Mouse (Mus musculus) limb, embryonic 13.5 days (tissue): ENCODE data around the gene Tmem115. TPM values are rescaled to one million over a fixed set of nuclear protein-coding genes. Genes with fewer than 3 reads are reported as not detected.
A peak's percentile ranks its signal among the peaks of the same experiment; 100 is the strongest.

Source experiments
- ATAC-seq: fragments of 200-750 bp; cut with Nextera tagmentation; 2 replicates; pipeline ENCODE4 v1.8.0; 2017; ENCODE audit warnings: low read depth, moderate number of reproducible peaks, moderate TSS enrichment; ENCODE audit not compliant: low FRiP score
- H3K27ac ChIP-seq: fragments of 300-500 bp; sonication (generic); 2 replicates; pipeline ENCODE4 v1.5.1; 2015; ENCODE audit warnings: inconsistent platforms, mild to moderate bottlenecking, moderate library complexity
- H3K27me3 ChIP-seq: fragments of 300-500 bp; sonication (generic); 2 replicates; pipeline ENCODE4 v1.6.1; 2015; ENCODE audit warnings: mild to moderate bottlenecking, inconsistent platforms
- H3K36me3 ChIP-seq: fragments of 300-500 bp; sonication (generic); 2 replicates; pipeline ENCODE4 v1.6.1; 2015; ENCODE audit warnings: inconsistent platforms, mild to moderate bottlenecking, moderate library complexity
- H3K4me1 ChIP-seq: fragments of 300-500 bp; sonication (generic); 2 replicates; pipeline ENCODE4 v1.6.1; 2015; ENCODE audit warnings: inconsistent platforms
- H3K4me2 ChIP-seq: fragments of 300-500 bp; sonication (generic); replicated peaks from 2 replicates; pipeline ENCODE4 v1.6.1; 2015; ENCODE audit warnings: inconsistent platforms, mild to moderate bottlenecking, moderate library complexity
- H3K4me3 ChIP-seq: fragments of 300-500 bp; sonication (generic); 2 replicates; pipeline ENCODE4 v1.5.1; 2015; ENCODE audit warnings: moderate library complexity, mild to moderate bottlenecking, inconsistent platforms
- H3K9ac ChIP-seq: fragments of 300-500 bp; sonication (generic); 2 replicates; pipeline ENCODE4 v1.6.1; 2015; ENCODE audit warnings: mild to moderate bottlenecking, inconsistent platforms
- H3K9me3 ChIP-seq: fragments of 300-500 bp; sonication (generic); 2 replicates; pipeline ENCODE4 v1.6.1; 2016; ENCODE audit warnings: inconsistent platforms
- WGBS: fragments of 180-500 bp; shearing (Covaris S2); methylation state at CpG from one replicate; pipeline ENCODE4 v1.1.7; 2015; 5-methylcytosine and 5-hydroxymethylcytosine counted together
- polyA plus RNA-seq: library from polyadenylated mRNA; unstranded; fragments of >200 nt; fragmentation: Nextera tagmentation; extraction: Ambion mirVana; gene quantifications from 2 replicates; pipeline ENCODE4 v1.2.1, GENCODE M21; 2015

The Tmem115 gene
- polyA plus RNA-seq, 1 experiment from 2014 or later = 47.8 TPM

DNA sequence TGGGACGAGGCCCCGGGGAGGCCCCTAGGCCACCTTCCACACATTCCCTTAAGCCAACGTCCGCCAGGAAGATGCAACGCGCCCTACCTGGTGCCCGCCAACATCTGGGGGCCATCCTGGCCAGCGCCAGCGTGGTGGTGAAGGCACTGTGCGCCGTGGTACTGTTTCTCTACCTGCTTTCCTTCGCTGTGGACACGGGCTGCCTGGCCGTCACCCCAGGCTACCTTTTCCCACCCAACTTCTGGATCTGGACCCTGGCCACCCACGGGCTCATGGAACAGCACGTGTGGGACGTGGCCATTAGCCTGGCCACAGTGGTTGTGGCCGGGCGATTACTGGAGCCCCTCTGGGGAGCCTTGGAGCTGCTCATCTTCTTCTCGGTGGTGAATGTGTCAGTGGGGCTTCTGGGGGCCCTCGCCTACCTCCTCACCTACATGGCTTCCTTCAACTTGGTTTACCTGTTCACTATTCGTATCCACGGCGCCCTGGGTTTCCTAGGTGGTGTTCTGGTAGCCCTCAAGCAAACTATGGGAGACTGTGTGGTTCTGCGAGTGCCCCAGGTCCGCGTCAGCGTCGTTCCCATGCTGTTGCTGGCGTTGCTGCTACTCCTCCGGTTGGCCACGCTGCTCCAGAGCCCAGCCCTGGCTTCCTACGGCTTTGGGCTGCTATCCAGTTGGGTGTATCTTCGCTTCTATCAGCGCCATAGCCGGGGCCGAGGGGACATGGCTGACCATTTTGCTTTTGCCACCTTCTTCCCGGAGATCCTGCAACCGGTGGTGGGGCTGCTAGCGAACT lies 860 bp downstream of the Tmem115 start:
- no peak for ATAC-seq
- H3K4me1 ChIP-seq = peaks cover 29% of the 10 kb centered on the region
- H3K27me3 ChIP-seq = peaks cover 4% of the 10 kb centered on the region
- peak overlapping the region; percentile 94 for H3K9ac ChIP-seq
- peak overlapping the region; percentile 94 for H3K4me3 ChIP-seq
- WGBS = 1% methylated on average over 40 of the region's 40 CpGs
- peak overlapping the region; percentile 75 for H3K27ac ChIP-seq
- H3K4me2 ChIP-seq = peak overlapping the region; percentile 99
- no peaks in the 10 kb centered on the region for H3K9me3 ChIP-seq
- H3K36me3 ChIP-seq = peaks cover 32% of the 10 kb centered on the region

GRCm38 (mm10) chr9:107538231-107538630 lies 4.5 kb downstream of the Tmem115 start:
- no peaks in the 10 kb centered on the region for H3K27me3 ChIP-seq
- peaks cover 47% of the 10 kb centered on the region for H3K4me1 ChIP-seq
- 89% methylated on average over 7 of the region's 7 CpGs for WGBS
- H3K4me3 ChIP-seq = no peak overlapping the region
- no peak overlapping the region for H3K9ac ChIP-seq
- no peaks in the 10 kb centered on the region for H3K9me3 ChIP-seq
- H3K27ac ChIP-seq = no peak overlapping the region
- H3K36me3 ChIP-seq = peaks cover 38% of the 10 kb centered on the region
- no peak for ATAC-seq
- no peak overlapping the region for H3K4me2 ChIP-seq

DNA sequence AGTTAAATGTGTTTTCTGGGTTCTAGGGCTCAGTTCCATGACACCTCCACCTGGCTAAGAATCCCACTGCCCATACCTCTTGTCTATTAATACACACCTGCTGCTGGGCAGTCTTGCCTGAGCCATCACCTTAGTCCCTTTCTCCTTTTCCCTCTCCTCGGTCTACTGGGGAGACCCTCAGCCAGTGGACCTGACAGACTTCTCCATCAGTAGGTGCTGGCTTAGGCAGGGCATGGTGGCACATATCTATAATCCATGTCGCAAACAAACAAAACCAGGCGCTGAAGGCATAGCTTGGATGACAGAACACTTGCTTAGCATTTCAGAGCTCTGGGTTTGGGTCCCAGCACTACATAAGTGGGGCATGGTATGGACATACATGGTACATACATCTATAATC lies 5.0 kb downstream of the Tmem115 start:
- WGBS = 94% methylated on average over 3 of the region's 3 CpGs
- ATAC-seq = no peak
- H3K4me3 ChIP-seq = no peak overlapping the region
- peaks cover 43% of the 10 kb centered on the region for H3K36me3 ChIP-seq
- H3K9me3 ChIP-seq = no peaks in the 10 kb centered on the region
- no peaks in the 10 kb centered on the region for H3K27me3 ChIP-seq
- no peak overlapping the region for H3K27ac ChIP-seq
- no peak overlapping the region for H3K4me2 ChIP-seq
- peaks cover 47% of the 10 kb centered on the region for H3K4me1 ChIP-seq
- no peak overlapping the region for H3K9ac ChIP-seq

DNA sequence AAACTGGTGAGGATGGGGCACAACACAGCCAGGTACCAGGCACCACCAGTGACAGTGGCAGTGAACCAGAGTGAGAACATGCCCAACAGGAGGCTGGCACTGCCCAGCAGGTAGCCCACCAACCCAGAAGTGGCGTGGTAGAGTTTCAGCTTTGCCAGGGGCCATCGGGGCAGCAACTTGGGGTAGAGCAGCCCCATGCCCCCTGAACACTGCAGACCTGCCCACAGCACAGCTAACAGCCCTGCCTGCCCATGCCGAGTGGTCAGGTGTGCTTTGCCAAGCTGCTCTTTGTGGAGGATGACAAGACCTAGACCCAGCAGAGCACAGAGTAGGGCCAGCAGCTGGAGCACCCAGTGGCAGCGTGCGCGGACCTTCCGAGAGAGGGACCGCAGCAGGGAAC lies 6.2 kb downstream of the Tmem115 start:
- H3K36me3 ChIP-seq = peaks cover 55% of the 10 kb centered on the region
- H3K4me2 ChIP-seq = no peak overlapping the region
- no peak overlapping the region for H3K9ac ChIP-seq
- no peaks in the 10 kb centered on the region for H3K9me3 ChIP-seq
- no peaks in the 10 kb centered on the region for H3K27me3 ChIP-seq
- WGBS = 94% methylated on average over 8 of the region's 8 CpGs
- H3K27ac ChIP-seq = no peak overlapping the region
- peaks cover 46% of the 10 kb centered on the region for H3K4me1 ChIP-seq
- ATAC-seq = no peak
- no peak overlapping the region for H3K4me3 ChIP-seq

DNA sequence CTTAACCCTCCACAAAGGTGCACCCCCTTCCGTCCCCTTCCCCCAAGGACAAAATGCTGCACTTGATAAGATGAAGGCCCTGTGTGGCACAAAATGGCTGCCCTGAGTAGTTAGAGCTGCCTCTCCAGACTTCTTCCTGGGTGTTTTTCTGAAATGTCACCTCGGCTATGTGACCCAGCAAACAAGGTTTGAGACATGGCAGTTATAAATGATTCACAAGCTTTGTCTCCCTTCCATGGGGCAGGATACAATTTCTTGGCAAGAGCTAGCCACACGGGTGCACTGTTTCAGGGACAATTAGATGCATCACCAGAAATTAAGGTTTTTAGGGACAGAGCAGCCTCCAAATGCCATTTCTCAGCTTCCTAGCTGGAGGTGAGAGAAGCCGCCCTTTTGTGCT lies 6.7 kb downstream of the Tmem115 start:
- WGBS = 72% methylated on average over 4 of the region's 4 CpGs
- H3K4me2 ChIP-seq = peak overlapping the region; percentile 96
- H3K9me3 ChIP-seq = no peaks in the 10 kb centered on the region
- ATAC-seq = no peak
- no peaks in the 10 kb centered on the region for H3K27me3 ChIP-seq
- H3K9ac ChIP-seq = no peak overlapping the region
- H3K4me3 ChIP-seq = no peak overlapping the region
- H3K4me1 ChIP-seq = peaks cover 43% of the 10 kb centered on the region
- H3K36me3 ChIP-seq = peaks cover 60% of the 10 kb centered on the region
- H3K27ac ChIP-seq = no peak overlapping the region

- Histone ChIP-seq H3K27me3 (no peaks in the 10 kb centered on the region), H3K9ac (peak overlapping the region; percentile 59), H3K36me3 (peaks cover 61% of the 10 kb centered on the region), H3K4me2 (peak overlapping the region; percentile 96), H3K9me3 (no peaks in the 10 kb centered on the region), H3K4me1 (peaks cover 42% of the 10 kb centered on the region), H3K27ac (no peak overlapping the region), H3K4me3 (peak overlapping the region; percentile 63)
- no peak for ATAC-seq
- 28% methylated on average over 10 of the region's 10 CpGs for WGBS
Observed at GRCm38 (mm10) chr9:107541005-107541404, 7.3 kb downstream of the Tmem115 start.

DNA sequence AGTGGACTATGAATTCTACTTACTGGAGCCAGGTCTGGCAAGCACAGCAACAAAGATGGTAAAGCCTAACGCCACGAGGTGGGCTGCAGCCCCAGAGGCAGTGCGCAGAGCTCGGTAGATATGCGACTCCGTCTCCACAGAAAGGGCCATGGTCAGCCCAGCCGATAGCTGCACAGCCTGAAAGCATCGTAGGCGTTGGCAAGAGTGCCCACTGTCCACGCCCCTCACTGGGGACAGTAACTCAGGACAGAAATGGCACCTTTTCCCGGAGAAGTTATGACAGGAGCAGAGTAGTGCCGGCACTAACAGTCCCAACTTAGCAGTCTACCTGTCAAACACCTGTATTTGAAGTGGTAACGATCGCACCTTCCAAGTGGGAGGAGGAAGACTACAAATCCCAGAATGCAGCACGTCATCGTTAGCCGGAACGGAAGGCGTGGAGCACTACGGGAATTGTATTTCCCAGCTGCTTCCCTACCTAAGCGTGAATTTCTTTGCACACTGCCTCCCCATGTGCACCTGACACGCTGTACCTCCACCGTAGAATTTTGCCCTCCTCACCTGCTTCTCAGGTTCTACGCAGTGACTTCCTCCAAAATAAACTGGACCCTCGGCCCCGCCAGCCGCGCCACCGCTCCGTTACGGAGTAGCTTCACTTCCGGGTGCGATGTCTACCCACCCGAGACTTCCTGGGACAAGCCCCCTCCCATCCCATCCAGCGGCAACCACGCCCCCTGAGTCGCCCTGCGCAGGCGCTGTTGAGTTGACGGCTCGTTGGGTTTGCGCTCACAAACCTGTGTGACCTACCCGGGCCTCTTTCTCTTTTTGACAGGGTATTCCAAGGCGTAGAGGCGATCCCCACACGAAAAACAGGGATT lies 8.0 kb downstream of the Tmem115 start, which contains the start of the genes Cyb561d2 and Nprl2:
Gene Cyb561d2, minus strand, starts transcription at position 720 of the 878 bp plus-strand sequence.
Gene Nprl2, plus strand, starts transcription at position 753 of the 878 bp plus-strand sequence.
- peak; percentile 87 for ATAC-seq
- Histone ChIP-seq H3K4me1 (peaks cover 42% of the 10 kb centered on the region), H3K27ac (0 out of 2 replicates have a peak within 1 kb of the TSS, but pooled peaks have one; percentile 17), H3K36me3 (peaks cover 58% of the 10 kb centered on the region), H3K27me3 (no peaks in the 10 kb centered on the region), H3K4me3 (peak within 1 kb of the TSS; percentile 63), H3K4me2 (peak within 1 kb of the TSS; percentile 96), H3K9ac (peak within 1 kb of the TSS; percentile 73), H3K9me3 (no peaks in the 10 kb centered on the region)
- WGBS = under 1% methylated on average over 46 of the region's 46 CpGs

GRCm38 (mm10) chr9:107542352-107542686 lies 8.6 kb downstream of the Tmem115 start:
- Histone ChIP-seq H3K27me3 (no peaks in the 10 kb centered on the region), H3K4me3 (peak overlapping the region; percentile 63), H3K9me3 (no peaks in the 10 kb centered on the region), H3K4me2 (peak overlapping the region; percentile 96), H3K9ac (peak overlapping the region; percentile 73), H3K4me1 (peaks cover 42% of the 10 kb centered on the region), H3K27ac (0 out of 2 replicates have a peak overlapping the region, but pooled peaks have one; percentile 17), H3K36me3 (peaks cover 52% of the 10 kb centered on the region)
- WGBS = under 1% methylated on average over 11 of the region's 11 CpGs
- peak; percentile 2; the same call in 1 of the 2 replicates for ATAC-seq

DNA sequence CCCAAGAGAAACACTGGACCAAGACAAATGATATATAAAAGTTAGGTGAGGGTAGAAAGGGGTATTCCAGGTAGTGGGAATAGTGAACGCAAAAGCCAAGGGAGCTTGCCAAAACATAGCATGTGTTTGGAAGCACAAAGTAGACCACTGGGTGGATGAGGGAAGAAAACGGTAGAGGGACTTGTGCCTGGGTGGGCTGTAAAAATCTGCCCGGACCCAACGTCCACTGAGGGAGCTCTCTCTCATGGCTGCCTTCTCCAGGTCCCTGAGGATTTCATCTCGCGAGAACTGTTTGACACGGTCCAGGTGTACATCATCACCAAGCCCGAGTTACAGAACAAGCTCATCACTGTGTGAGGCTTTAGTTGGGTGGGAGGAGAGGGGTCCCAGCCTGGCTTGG lies 9.0 kb downstream of the Tmem115 start:
- Histone ChIP-seq H3K4me2 (peak overlapping the region; percentile 96), H3K36me3 (peaks cover 48% of the 10 kb centered on the region), H3K4me1 (peaks cover 42% of the 10 kb centered on the region), H3K27ac (no peak overlapping the region), H3K9me3 (no peaks in the 10 kb centered on the region), H3K4me3 (peak overlapping the region; percentile 63), H3K27me3 (no peaks in the 10 kb centered on the region), H3K9ac (peak overlapping the region; percentile 73)
- no peak for ATAC-seq
- 41% methylated on average over 8 of the region's 8 CpGs for WGBS

GRCm38 (mm10) chr9:107543299-107543698 lies 9.6 kb downstream of the Tmem115 start:
- Histone ChIP-seq H3K9ac (no peak overlapping the region), H3K4me2 (peak overlapping the region; percentile 96; the same call in 1 of the 2 replicates), H3K4me1 (peaks cover 42% of the 10 kb centered on the region), H3K36me3 (peaks cover 42% of the 10 kb centered on the region), H3K27ac (no peak overlapping the region), H3K9me3 (no peaks in the 10 kb centered on the region), H3K4me3 (peak overlapping the region; percentile 63; the same call in 1 of the 2 replicates), H3K27me3 (no peaks in the 10 kb centered on the region)
- WGBS = 88% methylated on average over 11 of the region's 11 CpGs
- no peak for ATAC-seq

GRCm38 (mm10) chr9:107544196-107544700 lies 10.5 kb downstream of the Tmem115 start:
- H3K36me3 ChIP-seq = peaks cover 32% of the 10 kb centered on the region
- 93% methylated on average over 17 of the region's 17 CpGs for WGBS
- H3K27me3 ChIP-seq = no peaks in the 10 kb centered on the region
- no peak overlapping the region for H3K27ac ChIP-seq
- H3K9me3 ChIP-seq = no peaks in the 10 kb centered on the region
- no peak overlapping the region for H3K4me3 ChIP-seq
- no peak for ATAC-seq
- H3K4me2 ChIP-seq = no peak overlapping the region
- no peak overlapping the region for H3K9ac ChIP-seq
- H3K4me1 ChIP-seq = peaks cover 42% of the 10 kb centered on the region

DNA sequence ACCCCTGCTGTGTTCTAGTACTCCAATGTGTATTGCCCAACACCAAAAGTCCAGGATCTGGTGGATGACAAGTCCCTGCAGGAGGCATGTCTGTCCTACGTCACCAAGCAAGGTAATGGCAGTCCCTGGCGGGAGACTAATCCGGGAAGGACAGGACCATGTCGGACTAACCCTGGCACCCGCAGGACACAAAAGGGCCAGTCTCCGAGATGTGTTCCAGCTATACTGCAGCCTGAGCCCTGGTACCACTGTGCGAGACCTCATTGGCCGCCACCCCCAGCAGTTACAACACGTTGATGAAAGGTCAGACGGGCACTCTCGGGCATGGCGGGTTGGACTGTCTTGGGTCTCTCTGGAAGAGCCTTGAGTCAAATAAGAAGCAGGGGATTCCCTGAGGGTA lies 11.0 kb downstream of the Tmem115 start:
- peaks cover 42% of the 10 kb centered on the region for H3K4me1 ChIP-seq
- H3K9me3 ChIP-seq = no peaks in the 10 kb centered on the region
- no peak overlapping the region for H3K4me2 ChIP-seq
- no peak overlapping the region for H3K9ac ChIP-seq
- no peak overlapping the region for H3K27ac ChIP-seq
- ATAC-seq = no peak
- H3K36me3 ChIP-seq = peaks cover 27% of the 10 kb centered on the region
- H3K4me3 ChIP-seq = no peak overlapping the region
- 95% methylated on average over 12 of the region's 12 CpGs for WGBS
- no peaks in the 10 kb centered on the region for H3K27me3 ChIP-seq
